Mouse (Mus musculus): ENCODE results near the gene Vipas39. TPM values are rescaled to one million over a fixed set of nuclear protein-coding genes. Genes with fewer than 3 reads are reported as not detected.
"Not testable (repeated sequence)": the region's sequence is repeated elsewhere in the genome, so short reads cannot be mapped to it uniquely, and the experiment has no call there.

The Vipas39 gene
- total RNA-seq (2021): 10 to 100 TPM; 54.9 to 61.5 TPM
- long read RNA-seq, transcript Vipas39-202 (20 exons, 2,524 nt): major isoform, 17 of 29 reads
- long read RNA-seq, partial matches to known transcripts: 6 of 29 reads
- long read RNA-seq, other reads (novel, unspliced or antisense): 6 of 29 reads

- peak; percentile 81 to 84 for DNase-seq (ENCODE audit: low spot score in 2 of 2)
Observed at GRCm38 (mm10) chr12:87266108-87266826, at the start of gene Vipas39, which contains the start of gene Ahsa1. Gene Vipas39, minus strand, starts transcription at chr12:87266256. Gene Ahsa1, plus strand, starts transcription at chr12:87266479.

- DNase-seq (ENCODE audit: low spot score in 2 of 2): no peak
Observed at GRCm38 (mm10) chr12:87313098-87313497, 47.0 kb upstream of the Vipas39 start.

- not testable (repeated sequence) for DNase-seq (ENCODE audit: low spot score in 2 of 2)
Observed at GRCm38 (mm10) chr12:87306584-87306844, 40.5 kb upstream of the Vipas39 start.

GRCm38 (mm10) chr12:87305767-87306583, 39.9 kb upstream of the Vipas39 start:
- no peak for DNase-seq (ENCODE audit: low spot score in 2 of 2)

- no peak for DNase-seq (ENCODE audit: low spot score in 2 of 2)
Observed at GRCm38 (mm10) chr12:87301189-87301588, 35.1 kb upstream of the Vipas39 start.

GRCm38 (mm10) chr12:87300441-87300690, 34.3 kb upstream of the Vipas39 start:
- DNase-seq (ENCODE audit: low spot score in 2 of 2): no peak

GRCm38 (mm10) chr12:87299657-87300440, 33.8 kb upstream of the Vipas39 start, which contains the start of gene Ism2:
Gene Ism2, minus strand, starts transcription at chr12:87299705.
- DNase-seq (ENCODE audit: low spot score in 2 of 2): peak; percentile 26 to 48

GRCm38 (mm10) chr12:87299037-87299656, 33.1 kb upstream of the Vipas39 start:
- DNase-seq (ENCODE audit: low spot score in 2 of 2): no peak

GRCm38 (mm10) chr12:87293934-87294333, 27.9 kb upstream of the Vipas39 start:
- no peak for DNase-seq (ENCODE audit: low spot score in 2 of 2)

GRCm38 (mm10) chr12:87289100-87289499, 23.0 kb upstream of the Vipas39 start:
- no peak for DNase-seq (ENCODE audit: low spot score in 2 of 2)

- no peak for DNase-seq (ENCODE audit: low spot score in 2 of 2)
Observed at GRCm38 (mm10) chr12:87284726-87285125, 18.7 kb upstream of the Vipas39 start.

GRCm38 (mm10) chr12:87284268-87284667, 18.2 kb upstream of the Vipas39 start:
- no peak for DNase-seq (ENCODE audit: low spot score in 2 of 2)

GRCm38 (mm10) chr12:87283706-87284105, 17.6 kb upstream of the Vipas39 start:
- DNase-seq (ENCODE audit: low spot score in 2 of 2): no peak

- no peak for DNase-seq (ENCODE audit: low spot score in 2 of 2)
Observed at GRCm38 (mm10) chr12:87282743-87283142, 16.7 kb upstream of the Vipas39 start.

GRCm38 (mm10) chr12:87281766-87282165, 15.7 kb upstream of the Vipas39 start:
- no peak for DNase-seq (ENCODE audit: low spot score in 2 of 2)

- DNase-seq (ENCODE audit: low spot score in 2 of 2): no peak
Observed at GRCm38 (mm10) chr12:87279879-87280278, 13.8 kb upstream of the Vipas39 start.

GRCm38 (mm10) chr12:87279350-87279749, 13.3 kb upstream of the Vipas39 start:
- DNase-seq (ENCODE audit: low spot score in 2 of 2): no peak

GRCm38 (mm10) chr12:87278118-87278730, 12.2 kb upstream of the Vipas39 start:
- DNase-seq (ENCODE audit: low spot score in 2 of 2): no peak

GRCm38 (mm10) chr12:87277251-87277650, 11.2 kb upstream of the Vipas39 start:
- not testable (repeated sequence) for DNase-seq (ENCODE audit: low spot score in 2 of 2)

Measured in layer of hippocampus, postnatal 10 days (tissue).